Mouse (Mus musculus): Measurements from ENCODE around the gene Ptgir. TPM values are rescaled to one million over a fixed set of nuclear protein-coding genes. Genes with fewer than 3 reads are reported as not detected.

Gene Ptgir
- polyA plus RNA-seq, 1 experiment from 2014 or later = 2.6 TPM

GRCm38 (mm10) chr7:16908859-16909258 lies 2.6 kb downstream of the Ptgir start:
- peaks cover 14% of the 10 kb centered on the region for H3K4me1 ChIP-seq (replicated peaks; ENCODE audit: control insufficient read depth, insufficient read depth, low read length)

GRCm38 (mm10) chr7:16909909-16910308 lies 3.6 kb downstream of the Ptgir start:
- WGBS = 38% methylated on average over 10 of the region's 10 CpGs
- Histone ChIP-seq H3K9me3 (ENCODE audit: control insufficient read depth, low read length) (no peaks in the 10 kb centered on the region), H3K9ac (ENCODE audit: low read length) (peak overlapping the region; percentile 0; the same call in 1 of the 2 replicates), H3K27me3 (ENCODE audit: control insufficient read depth, insufficient read depth, low read depth, low read length) (0 out of 2 replicates have a peak, but pooled peaks cover 3% of the 10 kb centered on the region), H3K4me3 (ENCODE audit: low read length) (no peak overlapping the region), H3K4me2 (ENCODE audit: low read depth, low read length) (no peak overlapping the region), H3K27ac (ENCODE audit: low read length) (no peak overlapping the region), H3K36me3 (ENCODE audit: control insufficient read depth, insufficient read depth, low read length) (peaks cover 3% of the 10 kb centered on the region; the same call in 1 of the 2 replicates), H3K4me1 (replicated peaks; ENCODE audit: control insufficient read depth, insufficient read depth, low read length) (peaks cover 14% of the 10 kb centered on the region)
- no peak for ATAC-seq (ENCODE audit: low read depth)

More at GRCm38 (mm10) chr7:16908859-16909258, 2.6 kb downstream of the Ptgir start:
- H3K4me2 ChIP-seq (ENCODE audit: low read depth, low read length) = peak overlapping the region; percentile 20; the same call in 1 of the 2 replicates
- H3K9ac ChIP-seq (ENCODE audit: low read length) = 0 out of 2 replicates have a peak overlapping the region, but pooled peaks have one; percentile 21
- no peaks in the 10 kb centered on the region for H3K9me3 ChIP-seq (ENCODE audit: control insufficient read depth, low read length)
- 50% methylated on average over 11 of the region's 11 CpGs for WGBS
- ATAC-seq (ENCODE audit: low read depth) = no peak
- no peak overlapping the region for H3K4me3 ChIP-seq (ENCODE audit: low read length)
- no peaks in the 10 kb centered on the region for H3K36me3 ChIP-seq (ENCODE audit: control insufficient read depth, insufficient read depth, low read length)
- H3K27me3 ChIP-seq (ENCODE audit: control insufficient read depth, insufficient read depth, low read depth, low read length) = 0 out of 2 replicates have a peak, but pooled peaks cover 3% of the 10 kb centered on the region
- no peak overlapping the region for H3K27ac ChIP-seq (ENCODE audit: low read length)

GRCm38 (mm10) chr7:16911904-16912303 lies 5.6 kb downstream of the Ptgir start:
- Histone ChIP-seq H3K36me3 (ENCODE audit: control insufficient read depth, insufficient read depth, low read length) (peaks cover 9% of the 10 kb centered on the region; the same call in 1 of the 2 replicates), H3K4me3 (ENCODE audit: low read length) (no peak overlapping the region), H3K27ac (ENCODE audit: low read length) (no peak overlapping the region), H3K4me1 (replicated peaks; ENCODE audit: control insufficient read depth, insufficient read depth, low read length) (peaks cover 7% of the 10 kb centered on the region), H3K4me2 (ENCODE audit: low read depth, low read length) (no peak overlapping the region), H3K9ac (ENCODE audit: low read length) (no peak overlapping the region), H3K9me3 (ENCODE audit: control insufficient read depth, low read length) (no peaks in the 10 kb centered on the region), H3K27me3 (ENCODE audit: control insufficient read depth, insufficient read depth, low read depth, low read length) (0 out of 2 replicates have a peak, but pooled peaks cover 3% of the 10 kb centered on the region)
- ATAC-seq (ENCODE audit: low read depth) = no peak
- WGBS = 83% methylated on average over 3 of the region's 3 CpGs

GRCm38 (mm10) chr7:16912360-16912759 lies 6.1 kb downstream of the Ptgir start:
- Histone ChIP-seq H3K4me2 (ENCODE audit: low read depth, low read length) (no peak overlapping the region), H3K4me3 (ENCODE audit: low read length) (no peak overlapping the region), H3K36me3 (ENCODE audit: control insufficient read depth, insufficient read depth, low read length) (peaks cover 12% of the 10 kb centered on the region), H3K27ac (ENCODE audit: low read length) (no peak overlapping the region), H3K9me3 (ENCODE audit: control insufficient read depth, low read length) (no peaks in the 10 kb centered on the region), H3K4me1 (replicated peaks; ENCODE audit: control insufficient read depth, insufficient read depth, low read length) (peaks cover 7% of the 10 kb centered on the region), H3K9ac (ENCODE audit: low read length) (no peak overlapping the region), H3K27me3 (ENCODE audit: control insufficient read depth, insufficient read depth, low read depth, low read length) (0 out of 2 replicates have a peak, but pooled peaks cover 3% of the 10 kb centered on the region)
- ATAC-seq (ENCODE audit: low read depth) = no peak
- WGBS = 51% methylated on average over 6 of the region's 6 CpGs

- Histone ChIP-seq H3K27me3 (ENCODE audit: control insufficient read depth, insufficient read depth, low read depth, low read length) (no peaks in the 10 kb centered on the region), H3K9me3 (ENCODE audit: control insufficient read depth, low read length) (no peaks in the 10 kb centered on the region), H3K4me3 (ENCODE audit: low read length) (no peak overlapping the region), H3K9ac (ENCODE audit: low read length) (0 out of 2 replicates have a peak overlapping the region, but pooled peaks have one; percentile 17), H3K27ac (ENCODE audit: low read length) (no peak overlapping the region), H3K36me3 (ENCODE audit: control insufficient read depth, insufficient read depth, low read length) (peaks cover 21% of the 10 kb centered on the region), H3K4me2 (ENCODE audit: low read depth, low read length) (no peak overlapping the region), H3K4me1 (replicated peaks; ENCODE audit: control insufficient read depth, insufficient read depth, low read length) (peaks cover 9% of the 10 kb centered on the region)
- 34% methylated on average over 10 of the region's 10 CpGs for WGBS
- peak; percentile 61 for ATAC-seq (ENCODE audit: low read depth)
Measured at GRCm38 (mm10) chr7:16913806-16914452, 7.6 kb downstream of the Ptgir start.

- Histone ChIP-seq H3K4me2 (ENCODE audit: low read depth, low read length) (no peak overlapping the region), H3K27me3 (ENCODE audit: control insufficient read depth, insufficient read depth, low read depth, low read length) (no peaks in the 10 kb centered on the region), H3K4me1 (replicated peaks; ENCODE audit: control insufficient read depth, insufficient read depth, low read length) (peaks cover 10% of the 10 kb centered on the region), H3K9me3 (ENCODE audit: control insufficient read depth, low read length) (no peaks in the 10 kb centered on the region), H3K36me3 (ENCODE audit: control insufficient read depth, insufficient read depth, low read length) (peaks cover 23% of the 10 kb centered on the region), H3K27ac (ENCODE audit: low read length) (no peak overlapping the region), H3K9ac (ENCODE audit: low read length) (no peak overlapping the region), H3K4me3 (ENCODE audit: low read length) (no peak overlapping the region)
- no peak for ATAC-seq (ENCODE audit: low read depth)
- WGBS = 82% methylated on average over 18 of the region's 18 CpGs
Measured at GRCm38 (mm10) chr7:16914453-16915343, 8.4 kb downstream of the Ptgir start.

GRCm38 (mm10) chr7:16915461-16916340 lies 9.4 kb downstream of the Ptgir start:
- no peaks in the 10 kb centered on the region for H3K27me3 ChIP-seq (ENCODE audit: control insufficient read depth, insufficient read depth, low read depth, low read length)
- ATAC-seq (ENCODE audit: low read depth) = no peak
- H3K4me1 ChIP-seq (replicated peaks; ENCODE audit: control insufficient read depth, insufficient read depth, low read length) = peaks cover 16% of the 10 kb centered on the region
- no peak overlapping the region for H3K9ac ChIP-seq (ENCODE audit: low read length)
- H3K36me3 ChIP-seq (ENCODE audit: control insufficient read depth, insufficient read depth, low read length) = peaks cover 23% of the 10 kb centered on the region
- no peak overlapping the region for H3K27ac ChIP-seq (ENCODE audit: low read length)
- WGBS = 79% methylated on average over 32 of the region's 32 CpGs
- no peak overlapping the region for H3K4me3 ChIP-seq (ENCODE audit: low read length)
- no peak overlapping the region for H3K4me2 ChIP-seq (ENCODE audit: low read depth, low read length)
- H3K9me3 ChIP-seq (ENCODE audit: control insufficient read depth, low read length) = no peaks in the 10 kb centered on the region

- Histone ChIP-seq H3K4me3 (ENCODE audit: low read length) (no peak overlapping the region), H3K4me2 (ENCODE audit: low read depth, low read length) (no peak overlapping the region), H3K27me3 (ENCODE audit: control insufficient read depth, insufficient read depth, low read depth, low read length) (no peaks in the 10 kb centered on the region), H3K27ac (ENCODE audit: low read length) (no peak overlapping the region), H3K9ac (ENCODE audit: low read length) (no peak overlapping the region), H3K36me3 (ENCODE audit: control insufficient read depth, insufficient read depth, low read length) (peaks cover 23% of the 10 kb centered on the region), H3K4me1 (replicated peaks; ENCODE audit: control insufficient read depth, insufficient read depth, low read length) (peaks cover 25% of the 10 kb centered on the region), H3K9me3 (ENCODE audit: control insufficient read depth, low read length) (no peaks in the 10 kb centered on the region)
- ATAC-seq (ENCODE audit: low read depth) = 0 out of 2 replicates have a peak, but pooled peaks have one; percentile 12
- WGBS = 60% methylated on average over 30 of the region's 30 CpGs
Measured at GRCm38 (mm10) chr7:16916342-16917265, 10.3 kb downstream of the Ptgir start.
